Mouse (Mus musculus): ENCODE measurements around the gene Arntl. TPM values are rescaled to one million over a fixed set of nuclear protein-coding genes. Genes with fewer than 3 reads are reported as not detected.

The Arntl gene
- total RNA-seq, 2 experiments from 2014 or later = 9.0 to 10.7 TPM

- DNase-seq (ENCODE audit: low spot score in 2 of 2) = no peak
Observed at GRCm38 (mm10) chr7:113285405-113285804, 78.1 kb downstream of the Arntl start.

GRCm38 (mm10) chr7:113289211-113289610 is 81.9 kb downstream of the Arntl start:
- no peak for DNase-seq (ENCODE audit: low spot score in 2 of 2)

GRCm38 (mm10) chr7:113291741-113292140 is 84.5 kb downstream of the Arntl start:
- no peak for DNase-seq (ENCODE audit: low spot score in 2 of 2)

GRCm38 (mm10) chr7:113292193-113292592 is 84.9 kb downstream of the Arntl start:
- no peak for DNase-seq (ENCODE audit: low spot score in 2 of 2)

GRCm38 (mm10) chr7:113294598-113294997 is 87.3 kb downstream of the Arntl start:
- DNase-seq (ENCODE audit: low spot score in 2 of 2) = no peak

GRCm38 (mm10) chr7:113295077-113295890 is 88.0 kb downstream of the Arntl start:
- DNase-seq (ENCODE audit: low spot score in 2 of 2) = no peak

GRCm38 (mm10) chr7:113297813-113298212 is 90.5 kb downstream of the Arntl start:
- no peak for DNase-seq (ENCODE audit: low spot score in 2 of 2)

GRCm38 (mm10) chr7:113310136-113310535 is 102.9 kb downstream of the Arntl start:
- DNase-seq (ENCODE audit: low spot score in 2 of 2) = no peak

- DNase-seq (ENCODE audit: low spot score in 2 of 2) = peak in 1 of 2 experiments; percentile 54
Observed at GRCm38 (mm10) chr7:113311784-113312183, 104.5 kb downstream of the Arntl start.

- DNase-seq (ENCODE audit: low spot score in 2 of 2) = no peak
Observed at GRCm38 (mm10) chr7:113320128-113320527, 112.9 kb downstream of the Arntl start.

- no peak for DNase-seq (ENCODE audit: low spot score in 2 of 2)
Observed at GRCm38 (mm10) chr7:113334036-113334435, 126.8 kb downstream of the Arntl start.

- DNase-seq (ENCODE audit: low spot score in 2 of 2) = no peak
Observed at GRCm38 (mm10) chr7:113335250-113335649, 128.0 kb downstream of the Arntl start.

- no peak for DNase-seq (ENCODE audit: low spot score in 2 of 2)
Observed at GRCm38 (mm10) chr7:113347271-113347670, 140.0 kb downstream of the Arntl start.

GRCm38 (mm10) chr7:113347694-113348093 is 140.4 kb downstream of the Arntl start:
- no peak for DNase-seq (ENCODE audit: low spot score in 2 of 2)

GRCm38 (mm10) chr7:113349089-113349488 is 141.8 kb downstream of the Arntl start:
- no peak for DNase-seq (ENCODE audit: low spot score in 2 of 2)

Other genes starting within 250 kb of the Arntl start
- gene Btbd10, start 161.9 kb downstream of the Arntl start, total RNA-seq (2021) = 10 to 100 TPM; 14.4 to 16.7 TPM
- gene Pth, start 181.1 kb downstream of the Arntl start, total RNA-seq (2021) = not detected